Mouse (Mus musculus) cerebellum, adult 2 months (tissue): ENCODE measurements around the gene Aamp.

Experiments
- CTCF ChIP-seq: fragments of 200-500 bp; IDR thresholded peaks from 2 replicates; pipeline ENCODE4 v1.5.1; 2011; ENCODE audit warnings: low read depth, mild to moderate bottlenecking, control low read depth, low read length, moderate library complexity, borderline replicate concordance; ENCODE audit not compliant: insufficient read depth
- POLR2A ChIP-seq: fragments of 200-500 bp; IDR thresholded peaks from 2 replicates; pipeline ENCODE4 v1.6.1; 2011; ENCODE audit warnings: low read length, control low read depth, borderline replicate concordance; ENCODE audit not compliant: insufficient read depth

DNA sequence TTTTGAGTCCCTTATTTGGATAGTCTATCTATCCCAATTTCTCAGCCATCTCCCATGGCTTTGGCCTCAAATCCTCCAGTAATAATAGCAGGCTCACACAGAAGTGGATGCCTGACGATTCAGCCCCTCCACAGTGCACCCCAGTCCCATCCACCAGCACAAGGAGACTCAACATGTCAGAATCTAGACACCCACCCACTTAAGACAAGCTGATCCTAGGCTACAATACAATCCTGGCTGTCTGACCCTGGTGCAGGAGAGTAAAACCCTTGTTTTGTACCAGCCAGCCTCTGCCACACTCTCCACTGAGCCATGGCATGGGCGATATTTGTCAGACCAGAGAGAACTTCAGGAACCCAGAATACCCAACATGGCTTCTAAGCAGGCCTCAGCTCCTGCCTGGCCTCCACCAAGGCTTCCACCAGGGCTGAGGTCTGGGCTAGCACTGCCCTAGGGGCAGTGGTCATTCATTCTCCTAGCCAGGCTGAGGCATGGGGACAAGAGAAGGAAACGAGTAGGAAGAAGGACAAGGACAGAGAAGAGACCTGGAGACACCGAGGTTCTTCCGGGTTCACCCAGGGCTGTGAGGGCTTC is 13.7 kb upstream of the Aamp start:
- no peak for TF ChIP-seq POLR2A
- TF ChIP-seq CTCF, result no peak
